ENCODE assay signal across 8 mouse cellular contexts in genomic region chr7:120918526-120918962, GRCm38 (mm10). TPM values are rescaled to one million over a fixed set of nuclear protein-coding genes. Genes with fewer than 3 reads are reported as not detected.
A peak's percentile ranks its signal among the peaks of the same experiment; 100 is the strongest.
DNase-seq lines count a peak whose midpoint lies in the region; ATAC-seq and TF ChIP-seq lines count a peak whose summit lies in the region.

No protein-coding gene starts in this region.

- no peaks in the 10 kb centered on the region for H3K36me3 ChIP-seq in forebrain, embryonic 14.5 days (ENCODE audit: control insufficient read depth, insufficient read depth, low read length)
- no peaks in the 10 kb centered on the region for H3K36me3 ChIP-seq in hindbrain, postnatal 0 days (ENCODE audit: insufficient read depth, low read length)

- H3K4me1 ChIP-seq in forebrain, embryonic 14.5 days (ENCODE audit: control insufficient read depth, insufficient read depth, low read length), result peaks cover 2% of the 10 kb centered on the region; the same call in 1 of the 2 replicates
- no peaks in the 10 kb centered on the region for H3K4me1 ChIP-seq in hindbrain, postnatal 0 days (ENCODE audit: insufficient read depth, low read length)

- 7% methylated on average over 10 of the region's 10 CpGs for WGBS in forebrain, embryonic 14.5 days
- WGBS in hindbrain, postnatal 0 days, result 7% methylated on average over 10 of the region's 10 CpGs

- no peak for TF ChIP-seq CTCF in hindbrain, postnatal 0 days (IDR thresholded peaks at IDR 0.05; ENCODE audit: low read depth)

- peak; percentile 60 for ATAC-seq in forebrain, embryonic 14.5 days
- ATAC-seq in hindbrain, postnatal 0 days, result peak; percentile 39; the same call in 1 of the 2 replicates

- no peaks in the 10 kb centered on the region for H3K27me3 ChIP-seq in forebrain, embryonic 14.5 days (replicated peaks; ENCODE audit: control insufficient read depth, insufficient read depth, low read length)
- no peaks in the 10 kb centered on the region for H3K27me3 ChIP-seq in hindbrain, postnatal 0 days (ENCODE audit: insufficient read depth, low read length)

- no peaks in the 10 kb centered on the region for H3K9me3 ChIP-seq in forebrain, embryonic 14.5 days (replicated peaks; ENCODE audit: control insufficient read depth, low read length)
- no peaks in the 10 kb centered on the region for H3K9me3 ChIP-seq in hindbrain, postnatal 0 days (ENCODE audit: low read length)

- intact Hi-C loops in left cerebral cortex, postnatal 14 days (cut with DNase I), result loop anchor here (10.0 kb wide), 1 partner anchor 244 kb away; the partner anchor contains the start of genes Mosmo and Pdzd9

- H3K9ac ChIP-seq in forebrain, embryonic 14.5 days (ENCODE audit: low read length), result peak overlapping the region; percentile 89
- peak overlapping the region; percentile 83 for H3K9ac ChIP-seq in hindbrain, postnatal 0 days (replicated peaks; ENCODE audit: low read length)

- no peak overlapping the region for H3K27ac ChIP-seq in forebrain, embryonic 14.5 days (ENCODE audit: low read depth, low read length)
- H3K27ac ChIP-seq in hindbrain, postnatal 0 days, result peak overlapping the region; percentile 84

- peak overlapping the region; percentile 70 for H3K4me2 ChIP-seq in forebrain, embryonic 14.5 days (ENCODE audit: low read length)
- peak overlapping the region; percentile 83 for H3K4me2 ChIP-seq in hindbrain, postnatal 0 days (ENCODE audit: low read depth, low read length)

- peak overlapping the region; percentile 93 for H3K4me3 ChIP-seq in forebrain, embryonic 14.5 days (ENCODE audit: low read depth, low read length)
- H3K4me3 ChIP-seq in hindbrain, postnatal 0 days (ENCODE audit: low read length), result peak overlapping the region; percentile 94

- DNase-seq in ovary, postnatal 14 days (ENCODE audit: low spot score), result peak; percentile 47
- DNase-seq in ovary, postnatal 36 days (ENCODE audit: low spot score), result no peak
- peak; percentile 58 for DNase-seq in cerebellum, adult 11-12 months
- DNase-seq in forebrain, embryonic 14.5 days (ENCODE audit: low spot score), result peak; percentile 87
- peak; percentile 81 for DNase-seq in hindbrain, postnatal 0 days (ENCODE audit: low spot score)
- peak; percentile 62 to 70 for DNase-seq in left cerebral cortex, postnatal 14 days (ENCODE audit: low spot score in 2 of 2)
- DNase-seq in mesoderm, embryonic 11.5 days (ENCODE audit: low read depth, low spot score), result peak; percentile 90
- peak; percentile 26 to 58 for DNase-seq in spleen, postnatal 14 days (ENCODE audit: low spot score in 2 of 2)

RNA-seq across cellular contexts. Expression of gene Polr3e, which starts 1.0 kb away (rescaled TPM):
- polyA plus RNA-seq in forebrain, embryonic 14.5 days (2014; fragmentation: Nextera tagmentation; extraction: Ambion mirVana), result 22.7 and 23.2 TPM in 2 replicates
- total RNA-seq in hindbrain, postnatal 0 days (2014; rRNA removed), result 21.1 and 25.2 TPM in 2 replicates
- polyA plus RNA-seq in hindbrain, postnatal 0 days (2015; fragmentation: Nextera tagmentation; extraction: Ambion mirVana), result 17.1 and 20.0 TPM in 2 replicates
- 10 to 100 TPM; 30.4 to 30.9 TPM for total RNA-seq in left cerebral cortex, postnatal 14 days (2021)
